Mouse (Mus musculus) heart, adult 2 months (tissue): Measurements from ENCODE around the gene Gm595. TPM values are rescaled to one million over a fixed set of nuclear protein-coding genes. Genes with fewer than 3 reads are reported as not detected.

Experiments
- DNase-seq, 2 experiments: peaks; one replicate each; pipeline ENCODE4 v3.0.0; 2021
- H3K27ac ChIP-seq: fragments of 200-600 bp; 2 replicates; pipeline ENCODE4 v1.8.1; 2022
- H3K27me3 ChIP-seq: fragments of 200-500 bp; 2 replicates; pipeline ENCODE4 v1.6.1; 2012; ENCODE audit warnings: mild to moderate bottlenecking, low read length, inconsistent platforms, mixed read lengths; ENCODE audit not compliant: control insufficient read depth, insufficient read depth
- H3K36me3 ChIP-seq: fragments of 200-500 bp; 2 replicates; pipeline ENCODE4 v1.6.1; 2012; ENCODE audit warnings: low read length, inconsistent platforms; ENCODE audit not compliant: control insufficient read depth, insufficient read depth
- H3K4me1 ChIP-seq: fragments of 200-500 bp; 2 replicates; pipeline ENCODE4 v1.6.1; 2011; ENCODE audit warnings: low read length; ENCODE audit not compliant: control insufficient read depth, insufficient read depth
- H3K4me3 ChIP-seq: fragments of 200-600 bp; 2 replicates; pipeline ENCODE4 v1.8.1; 2022
- H3K79me2 ChIP-seq: fragments of 200-500 bp; replicated peaks from 2 replicates; pipeline ENCODE4 v1.6.1; 2012; ENCODE audit warnings: mild to moderate bottlenecking, inconsistent platforms, low read length, moderate library complexity, mixed read lengths; ENCODE audit not compliant: control insufficient read depth, insufficient read depth
- H3K9ac ChIP-seq: fragments of 200-500 bp; 2 replicates; pipeline ENCODE4 v1.6.1; 2012; ENCODE audit warnings: low read depth, mild to moderate bottlenecking, control low read depth, inconsistent platforms, low read length, mixed read lengths
- CTCF ChIP-seq: fragments of 200-600 bp; IDR thresholded peaks from 2 replicates; pipeline ENCODE4 v1.8.1; 2022; ENCODE audit warnings: antibody characterized with exemption, mild to moderate bottlenecking, moderate library complexity
- EP300 ChIP-seq: fragments of 200-500 bp; IDR thresholded peaks from 2 replicates; pipeline ENCODE4 v1.6.1; 2011; ENCODE audit warnings: low read depth, low read length, control low read depth; ENCODE audit not compliant: insufficient read depth
- POLR2A ChIP-seq: fragments of 200-500 bp; IDR thresholded peaks from 2 replicates; pipeline ENCODE4 v1.6.1; 2011; ENCODE audit warnings: mild to moderate bottlenecking, low read depth, low read length, control low read depth; ENCODE audit not compliant: insufficient read depth
- WGBS: fragments of 180-500 bp; shearing (Covaris S2); methylation state at CpG from one replicate; pipeline ENCODE4 v1.1.7; 2018; 5-methylcytosine and 5-hydroxymethylcytosine counted together
- intact Hi-C: fragments of 180-260 bp; cut with DNase I; formaldehyde crosslinking; loops from one replicate; pipeline ENCODE4 v1.15.1; 2025
- long read RNA-seq: library from polyadenylated mRNA; stranded (forward); transcript quantifications from one replicate; pipeline ENCODE4 v2.0.0, GENCODE M21; 2021
- polyA plus RNA-seq: library from polyadenylated mRNA; depleted of rRNA; stranded (reverse); fragments of >200 nt; gene quantifications from 2 replicates; pipeline ENCODE4 v1.2.3, GENCODE M21; 2012; rRNA removed
- total RNA-seq, 2 experiments: library from RNA; stranded (reverse); gene quantifications; 2 replicates each; pipeline ENCODE4 v1.2.3; 2021

Gene Gm595
- total RNA-seq (not detected), polyA plus RNA-seq (not detected in 2 replicates)
- long read RNA-seq: 0 reads

GRCm38 (mm10) chrX:48877613-48878012 lies at the start of gene Gm595:
Gene Gm595 (minus strand): TSS chrX:48877713.
- intact Hi-C loops: no loop called here
- Histone ChIP-seq H3K9ac (no peak within 1 kb of the TSS), H3K27ac (no peak within 1 kb of the TSS), H3K4me3 (no peak within 1 kb of the TSS), H3K4me1 (no peaks in the 10 kb centered on the region), H3K79me2 (no peaks in the 10 kb centered on the region), H3K27me3 (no peaks in the 10 kb centered on the region), H3K36me3 (no peaks in the 10 kb centered on the region)
- DNase-seq: no peak
- WGBS: 86% methylated on average over 13 of the region's 13 CpGs
- TF ChIP-seq EP300 (no peak), CTCF (no peak), POLR2A (no peak)

- Histone ChIP-seq H3K36me3 (no peaks in the 10 kb centered on the region), H3K79me2 (no peaks in the 10 kb centered on the region), H3K4me1 (no peaks in the 10 kb centered on the region), H3K4me3 (no peak overlapping the region), H3K27ac (no peak overlapping the region), H3K9ac (no peak overlapping the region), H3K27me3 (no peaks in the 10 kb centered on the region)
- peak in 1 of 2 experiments; percentile 6 for DNase-seq
- TF ChIP-seq CTCF: no peak
- TF ChIP-seq EP300: no peak
- TF ChIP-seq POLR2A: no peak
- intact Hi-C loops: no loop called here
- WGBS: 64% methylated on average over 4 of the region's 4 CpGs
These were observed 30.9 kb upstream of the Gm595 start for GRCm38 (mm10) chrX:48908421-48908820.

GRCm38 (mm10) chrX:48903744-48904143 lies 26.2 kb upstream of the Gm595 start:
- Histone ChIP-seq H3K79me2 (no peaks in the 10 kb centered on the region), H3K27me3 (no peaks in the 10 kb centered on the region), H3K27ac (no peak overlapping the region), H3K4me3 (no peak overlapping the region), H3K36me3 (no peaks in the 10 kb centered on the region), H3K4me1 (no peaks in the 10 kb centered on the region), H3K9ac (no peak overlapping the region)
- 64% methylated on average over 3 of the region's 3 CpGs for WGBS
- intact Hi-C loops: loop anchor here (5.0 kb wide), 1 partner anchor 404 kb away; no protein-coding TSS in a partner anchor
- no peak for DNase-seq
- TF ChIP-seq CTCF: peak; percentile 44
- TF ChIP-seq EP300: no peak

GRCm38 (mm10) chrX:48899555-48899954 lies 22.0 kb upstream of the Gm595 start:
- DNase-seq: no peak

GRCm38 (mm10) chrX:48896803-48897202 lies 19.3 kb upstream of the Gm595 start:
- H3K4me1 ChIP-seq: no peaks in the 10 kb centered on the region
- H3K79me2 ChIP-seq: no peaks in the 10 kb centered on the region
- TF ChIP-seq EP300 (no peak), CTCF (no peak), POLR2A (no peak)
- intact Hi-C loops: no loop called here
- no peak overlapping the region for H3K9ac ChIP-seq
- no peaks in the 10 kb centered on the region for H3K36me3 ChIP-seq
- WGBS: 60% methylated on average over 6 of the region's 6 CpGs
- H3K4me3 ChIP-seq: no peak overlapping the region
- no peak overlapping the region for H3K27ac ChIP-seq
- no peak for DNase-seq
- H3K27me3 ChIP-seq: no peaks in the 10 kb centered on the region

More at GRCm38 (mm10) chrX:48899555-48899954, 22.0 kb upstream of the Gm595 start:
- Histone ChIP-seq H3K27me3 (no peaks in the 10 kb centered on the region), H3K4me3 (0 out of 2 replicates have a peak overlapping the region, but pooled peaks have one; percentile 16), H3K79me2 (no peaks in the 10 kb centered on the region), H3K4me1 (no peaks in the 10 kb centered on the region), H3K9ac (no peak overlapping the region), H3K36me3 (no peaks in the 10 kb centered on the region), H3K27ac (no peak overlapping the region)
- TF ChIP-seq CTCF (peak; percentile 90), EP300 (no peak)
- intact Hi-C loops: no loop called here
- WGBS: 40% methylated on average over 5 of the region's 5 CpGs

- Histone ChIP-seq H3K9ac (no peak overlapping the region), H3K79me2 (no peaks in the 10 kb centered on the region), H3K27me3 (no peaks in the 10 kb centered on the region), H3K4me3 (no peak overlapping the region), H3K27ac (no peak overlapping the region), H3K36me3 (no peaks in the 10 kb centered on the region), H3K4me1 (no peaks in the 10 kb centered on the region)
- DNase-seq: no peak
- WGBS: 63% methylated on average over 3 of the region's 3 CpGs
- TF ChIP-seq POLR2A (no peak), CTCF (no peak), EP300 (no peak)
- intact Hi-C loops: no loop called here
These were observed 16.4 kb upstream of the Gm595 start for GRCm38 (mm10) chrX:48893946-48894345.

GRCm38 (mm10) chrX:48890259-48890658 lies 12.7 kb upstream of the Gm595 start:
- DNase-seq: no peak
- Histone ChIP-seq H3K27me3 (no peaks in the 10 kb centered on the region), H3K4me3 (no peak overlapping the region), H3K79me2 (no peaks in the 10 kb centered on the region), H3K36me3 (no peaks in the 10 kb centered on the region), H3K9ac (no peak overlapping the region), H3K4me1 (no peaks in the 10 kb centered on the region), H3K27ac (no peak overlapping the region)
- WGBS: 70% methylated on average over 9 of the region's 9 CpGs
- TF ChIP-seq CTCF (no peak), POLR2A (no peak), EP300 (no peak)
- intact Hi-C loops: no loop called here
